Mouse (Mus musculus) embryo, embryonic 11 days (tissue): ENCODE results near the gene Aktip.

Experiments
- DNase-seq: peaks from one replicate; pipeline ENCODE4 v3.0.0-alpha.2; 2015

The Aktip gene

GRCm38 (mm10) chr8:91117537-91117936, 82.2 kb downstream of the Aktip start:
- no peak for DNase-seq

- DNase-seq = no peak
Observed at GRCm38 (mm10) chr8:91114910-91115309, 84.9 kb downstream of the Aktip start.

- DNase-seq = no peak
Observed at GRCm38 (mm10) chr8:91114428-91114827, 85.3 kb downstream of the Aktip start.

- DNase-seq = no peak
Observed at GRCm38 (mm10) chr8:91111868-91112477, 87.8 kb downstream of the Aktip start.

GRCm38 (mm10) chr8:91106271-91106670, 93.5 kb downstream of the Aktip start:
- no peak for DNase-seq

GRCm38 (mm10) chr8:91098106-91098505, 101.7 kb downstream of the Aktip start:
- DNase-seq = no peak

GRCm38 (mm10) chr8:91094135-91094534, 105.6 kb downstream of the Aktip start:
- no peak for DNase-seq

- DNase-seq = no peak
Observed at GRCm38 (mm10) chr8:91089601-91090000, 110.2 kb downstream of the Aktip start.

GRCm38 (mm10) chr8:91088452-91088851, 111.3 kb downstream of the Aktip start:
- DNase-seq = no peak

- DNase-seq = no peak
Observed at GRCm38 (mm10) chr8:91082428-91082827, 117.3 kb downstream of the Aktip start.

- DNase-seq = no peak
Observed at GRCm38 (mm10) chr8:91081911-91082310, 117.9 kb downstream of the Aktip start.

GRCm38 (mm10) chr8:91079678-91080077, 120.1 kb downstream of the Aktip start:
- no peak for DNase-seq

GRCm38 (mm10) chr8:91077077-91077867, 122.5 kb downstream of the Aktip start:
- no peak for DNase-seq

GRCm38 (mm10) chr8:91070275-91070859, 129.4 kb downstream of the Aktip start:
- DNase-seq = peak; percentile 75

- DNase-seq = peak; percentile 96
Observed at GRCm38 (mm10) chr8:91069834-91070233, 129.9 kb downstream of the Aktip start, which contains the start of gene Rbl2. Gene Rbl2 (plus strand): TSS chr8:91070057.

GRCm38 (mm10) chr8:91069407-91069806, 130.4 kb downstream of the Aktip start:
- no peak for DNase-seq

- no peak for DNase-seq
Observed at GRCm38 (mm10) chr8:91065179-91065578, 134.6 kb downstream of the Aktip start.
